Mouse (Mus musculus) limb, embryonic 11.5 days (tissue): ENCODE results near the gene Insig2. TPM values are rescaled to one million over a fixed set of nuclear protein-coding genes. Genes with fewer than 3 reads are reported as not detected.

Experiments
- ATAC-seq: fragments of 200-750 bp; cut with Nextera tagmentation; 2 replicates; pipeline ENCODE4 v1.8.0; 2017; ENCODE audit warnings: low read depth; ENCODE audit not compliant: insufficient number of reproducible peaks, low FRiP score, low TSS enrichment
- DNase-seq: peaks from one replicate; pipeline ENCODE4 v3.0.0-alpha.2; 2015; ENCODE audit warnings: low spot score
- H3K27ac ChIP-seq: fragments of 300-500 bp; sonication (generic); replicated peaks from 2 replicates; pipeline ENCODE4 v1.5.1; 2014; ENCODE audit warnings: low read depth, mild to moderate bottlenecking, low read length
- H3K27me3 ChIP-seq: fragments of 300-500 bp; sonication (generic); 2 replicates; pipeline ENCODE4 v1.6.1; 2014; ENCODE audit warnings: mild to moderate bottlenecking, low read length, mixed read lengths; ENCODE audit not compliant: control insufficient read depth, insufficient read depth
- H3K36me3 ChIP-seq: fragments of 300-500 bp; sonication (generic); 2 replicates; pipeline ENCODE4 v1.6.1; 2014; ENCODE audit warnings: mild to moderate bottlenecking, low read length, moderate library complexity, mixed read lengths; ENCODE audit not compliant: control insufficient read depth, insufficient read depth
- H3K4me1 ChIP-seq: fragments of 300-500 bp; sonication (generic); 2 replicates; pipeline ENCODE4 v1.6.1; 2014; ENCODE audit warnings: low read length, mixed read lengths; ENCODE audit not compliant: control insufficient read depth, insufficient read depth
- H3K4me2 ChIP-seq: fragments of 300-500 bp; sonication (generic); 2 replicates; pipeline ENCODE4 v1.6.1; 2014; ENCODE audit warnings: low read depth, mild to moderate bottlenecking, moderate library complexity; ENCODE audit not compliant: severe bottlenecking
- H3K4me3 ChIP-seq: fragments of 300-500 bp; sonication (generic); 2 replicates; pipeline ENCODE4 v1.5.1; 2014; ENCODE audit warnings: low read depth, low read length
- H3K9ac ChIP-seq: fragments of 300-500 bp; sonication (generic); 2 replicates; pipeline ENCODE4 v1.6.1; 2014; ENCODE audit warnings: mild to moderate bottlenecking, low read length
- H3K9me3 ChIP-seq: fragments of 300-500 bp; sonication (generic); 2 replicates; pipeline ENCODE4 v1.6.1; 2016; ENCODE audit warnings: low read length; ENCODE audit not compliant: control insufficient read depth
- WGBS: fragments of 180-500 bp; shearing (Covaris S2); extraction: QIAGEN DNeasy Blood & Tissue Kit; methylation state at CpG from one replicate; pipeline ENCODE4 v1.1.7; 2014; 5-methylcytosine and 5-hydroxymethylcytosine counted together
- polyA plus RNA-seq: library from polyadenylated mRNA; unstranded; fragments of >200 nt; fragmentation: Nextera tagmentation; extraction: Ambion mirVana; gene quantifications from 2 replicates; pipeline ENCODE4 v1.2.1, GENCODE M21; 2014

Gene Insig2
- 12.9 and 17.0 TPM in 2 replicates for polyA plus RNA-seq

- no peak for ATAC-seq
- no peak within 1 kb of the TSS for H3K4me3 ChIP-seq
Observed at GRCm38 (mm10) chr1:121332485-121332884, at the start of gene Insig2. Insig2 (minus strand) TSS chr1:121332589.

GRCm38 (mm10) chr1:121381562-121381961, 49.2 kb upstream of the Insig2 start:
- Histone ChIP-seq H3K4me2 (no peak overlapping the region), H3K27ac (no peak overlapping the region), H3K9ac (no peak overlapping the region), H3K9me3 (no peaks in the 10 kb centered on the region), H3K36me3 (no peaks in the 10 kb centered on the region), H3K4me3 (no peak overlapping the region), H3K27me3 (no peaks in the 10 kb centered on the region), H3K4me1 (no peaks in the 10 kb centered on the region)
- ATAC-seq (no peak), DNase-seq (no peak)
- WGBS: 68% methylated on average over 3 of the region's 3 CpGs

More at GRCm38 (mm10) chr1:121332485-121332884, at the start of gene Insig2:
- no peak for DNase-seq
- H3K4me2 ChIP-seq: no peak within 1 kb of the TSS
- no peaks in the 10 kb centered on the region for H3K36me3 ChIP-seq
- H3K27me3 ChIP-seq: no peaks in the 10 kb centered on the region
- no peaks in the 10 kb centered on the region for H3K4me1 ChIP-seq
- H3K9ac ChIP-seq: no peak within 1 kb of the TSS
- H3K27ac ChIP-seq: no peak within 1 kb of the TSS
- WGBS: 97% methylated on average over 1 of the region's 1 CpGs
- no peaks in the 10 kb centered on the region for H3K9me3 ChIP-seq

- Histone ChIP-seq H3K9ac (no peak overlapping the region), H3K4me1 (no peaks in the 10 kb centered on the region), H3K36me3 (no peaks in the 10 kb centered on the region), H3K4me2 (no peak overlapping the region), H3K27me3 (no peaks in the 10 kb centered on the region), H3K4me3 (no peak overlapping the region), H3K9me3 (no peaks in the 10 kb centered on the region), H3K27ac (no peak overlapping the region)
- ATAC-seq: no peak
- 86% methylated on average over 3 of the region's 3 CpGs for WGBS
- DNase-seq: no peak
Observed at GRCm38 (mm10) chr1:121380033-121380432, 47.6 kb upstream of the Insig2 start.

GRCm38 (mm10) chr1:121377901-121378300, 45.5 kb upstream of the Insig2 start:
- Histone ChIP-seq H3K9ac (no peak overlapping the region), H3K27me3 (no peaks in the 10 kb centered on the region), H3K4me1 (no peaks in the 10 kb centered on the region), H3K4me3 (no peak overlapping the region), H3K9me3 (no peaks in the 10 kb centered on the region), H3K4me2 (no peak overlapping the region), H3K27ac (no peak overlapping the region), H3K36me3 (no peaks in the 10 kb centered on the region)
- 88% methylated on average over 2 of the region's 2 CpGs for WGBS
- ATAC-seq: no peak
- no peak for DNase-seq

- ATAC-seq: no peak
- H3K9ac ChIP-seq: no peak overlapping the region
- WGBS: 76% methylated on average over 1 of the region's 1 CpGs
Observed at GRCm38 (mm10) chr1:121377410-121377809, 45.0 kb upstream of the Insig2 start.

GRCm38 (mm10) chr1:121373631-121374030, 41.2 kb upstream of the Insig2 start:
- H3K9ac ChIP-seq: no peak overlapping the region
- no peaks in the 10 kb centered on the region for H3K27me3 ChIP-seq
- no peaks in the 10 kb centered on the region for H3K9me3 ChIP-seq
- no peak for ATAC-seq
- 80% methylated on average over 2 of the region's 2 CpGs for WGBS
- H3K36me3 ChIP-seq: no peaks in the 10 kb centered on the region
- DNase-seq: no peak
- no peak overlapping the region for H3K4me3 ChIP-seq
- H3K4me1 ChIP-seq: no peaks in the 10 kb centered on the region
- no peak overlapping the region for H3K4me2 ChIP-seq
- no peak overlapping the region for H3K27ac ChIP-seq

More at GRCm38 (mm10) chr1:121377410-121377809, 45.0 kb upstream of the Insig2 start:
- Histone ChIP-seq H3K4me1 (no peaks in the 10 kb centered on the region), H3K36me3 (no peaks in the 10 kb centered on the region), H3K27me3 (no peaks in the 10 kb centered on the region), H3K4me3 (no peak overlapping the region), H3K27ac (no peak overlapping the region), H3K9me3 (no peaks in the 10 kb centered on the region), H3K4me2 (no peak overlapping the region)
- no peak for DNase-seq

- no peak for DNase-seq
- H3K9me3 ChIP-seq: no peaks in the 10 kb centered on the region
Observed at GRCm38 (mm10) chr1:121372656-121373055, 40.3 kb upstream of the Insig2 start.

GRCm38 (mm10) chr1:121371449-121371848, 39.1 kb upstream of the Insig2 start:
- DNase-seq: no peak
- no peaks in the 10 kb centered on the region for H3K9me3 ChIP-seq
- H3K27me3 ChIP-seq: no peaks in the 10 kb centered on the region
- ATAC-seq: no peak
- 23% methylated on average over 12 of the region's 12 CpGs for WGBS
- no peaks in the 10 kb centered on the region for H3K4me1 ChIP-seq
- no peak overlapping the region for H3K27ac ChIP-seq
- no peak overlapping the region for H3K9ac ChIP-seq
- H3K4me2 ChIP-seq: no peak overlapping the region
- H3K36me3 ChIP-seq: no peaks in the 10 kb centered on the region
- no peak overlapping the region for H3K4me3 ChIP-seq

More at GRCm38 (mm10) chr1:121372656-121373055, 40.3 kb upstream of the Insig2 start:
- 93% methylated on average over 1 of the region's 1 CpGs for WGBS
- H3K4me1 ChIP-seq: no peaks in the 10 kb centered on the region
- H3K4me3 ChIP-seq: no peak overlapping the region
- H3K4me2 ChIP-seq: no peak overlapping the region
- H3K36me3 ChIP-seq: no peaks in the 10 kb centered on the region
- no peak overlapping the region for H3K27ac ChIP-seq
- H3K27me3 ChIP-seq: no peaks in the 10 kb centered on the region
- no peak overlapping the region for H3K9ac ChIP-seq
- ATAC-seq: no peak

- H3K9ac ChIP-seq: no peak overlapping the region
- H3K4me2 ChIP-seq: no peak overlapping the region
- 31% methylated on average over 9 of the region's 9 CpGs for WGBS
- no peak overlapping the region for H3K27ac ChIP-seq
- no peaks in the 10 kb centered on the region for H3K36me3 ChIP-seq
- H3K27me3 ChIP-seq: no peaks in the 10 kb centered on the region
- no peak overlapping the region for H3K4me3 ChIP-seq
- H3K4me1 ChIP-seq: no peaks in the 10 kb centered on the region
- no peaks in the 10 kb centered on the region for H3K9me3 ChIP-seq
- DNase-seq (no peak), ATAC-seq (no peak)
Observed at GRCm38 (mm10) chr1:121367257-121367656, 34.9 kb upstream of the Insig2 start.
